Mouse (Mus musculus): ENCODE results near the gene Tcf25.

Tcf25 gene

GRCm38 (mm10) chr8:123373403-123374238 is at the start of gene Tcf25:
Gene Tcf25 (plus strand): TSS chr8:123373753.
- DNase-seq (ENCODE audit: low spot score), result peak; percentile 96

DNA sequence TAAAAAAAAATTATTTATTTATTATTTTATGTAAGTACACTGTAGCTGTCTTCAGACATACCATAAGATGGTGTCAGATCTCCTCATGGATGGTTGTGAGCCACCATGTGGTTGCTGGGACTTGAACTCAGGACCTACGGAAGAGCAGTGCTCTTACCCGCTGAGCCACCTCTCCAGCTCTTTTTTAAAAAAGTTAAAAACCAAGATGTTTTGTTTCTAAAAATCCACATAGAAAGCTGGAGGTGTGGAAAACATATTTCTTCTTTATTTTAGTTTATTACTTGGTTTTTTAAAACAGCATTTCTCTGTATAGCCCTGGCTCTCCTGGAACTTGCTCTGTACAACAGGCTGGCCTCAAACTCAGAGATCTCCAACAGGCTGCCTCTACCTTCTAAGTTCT is 45.0 kb upstream of the Tcf25 start:
- no peak for DNase-seq (ENCODE audit: low spot score)

GRCm38 (mm10) chr8:123329350-123329749 is 44.2 kb upstream of the Tcf25 start:
- DNase-seq (ENCODE audit: low spot score), result no peak

- DNase-seq (ENCODE audit: low spot score), result no peak
Measured at GRCm38 (mm10) chr8:123329961-123330360, 43.6 kb upstream of the Tcf25 start.

GRCm38 (mm10) chr8:123330701-123331100 is 42.9 kb upstream of the Tcf25 start:
- no peak for DNase-seq (ENCODE audit: low spot score)

GRCm38 (mm10) chr8:123331301-123331700 is 42.3 kb upstream of the Tcf25 start:
- DNase-seq (ENCODE audit: low spot score), result no peak

- DNase-seq (ENCODE audit: low spot score), result no peak
Measured at GRCm38 (mm10) chr8:123331810-123332209, 41.7 kb upstream of the Tcf25 start.

DNA sequence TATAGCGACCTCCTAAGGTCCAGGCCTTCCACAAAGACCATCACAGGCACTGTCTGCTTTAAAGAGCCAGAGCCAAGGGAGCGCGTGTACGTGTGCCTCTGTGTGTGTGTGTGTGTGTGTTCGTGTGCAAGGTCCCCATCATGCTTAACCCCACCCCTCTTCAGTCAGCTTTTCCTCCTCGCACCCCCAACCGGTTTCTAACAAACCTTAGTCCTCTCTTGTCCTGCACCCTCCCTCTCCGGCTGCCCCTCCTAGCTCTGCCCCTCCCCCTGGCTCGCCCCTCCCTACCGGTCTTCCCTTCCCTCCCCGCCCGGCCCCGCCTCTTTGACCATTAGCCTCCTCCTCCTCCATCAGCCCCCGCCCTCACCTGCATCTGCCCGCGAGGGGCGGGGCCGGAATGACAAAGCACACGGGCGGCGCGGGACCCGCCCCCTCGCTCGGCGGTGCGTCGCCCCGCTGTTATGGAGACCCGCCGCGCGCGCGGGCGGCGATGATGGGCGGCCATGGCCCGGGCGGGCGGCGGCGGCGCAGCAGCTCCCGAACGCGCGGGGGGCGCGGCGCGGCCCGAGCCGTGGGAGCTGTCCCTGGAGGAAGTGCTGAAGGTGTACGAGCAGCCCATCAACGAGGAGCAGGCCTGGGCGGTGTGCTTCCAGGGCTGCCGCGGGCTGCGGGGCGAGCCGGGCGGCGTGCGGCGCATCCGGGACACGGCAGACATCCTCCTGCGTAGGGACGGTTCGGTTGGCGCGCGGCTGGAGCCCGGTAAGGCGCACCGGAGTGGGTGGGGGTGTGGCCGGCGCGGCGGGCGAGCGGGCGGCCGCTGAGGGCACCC is 41.1 kb upstream of the Tcf25 start, which contains the start of gene Spire2:
Gene Spire2 (plus strand): TSS at position 452 of the 829 bp plus-strand sequence.
- peak; percentile 62 for DNase-seq (ENCODE audit: low spot score)

DNA sequence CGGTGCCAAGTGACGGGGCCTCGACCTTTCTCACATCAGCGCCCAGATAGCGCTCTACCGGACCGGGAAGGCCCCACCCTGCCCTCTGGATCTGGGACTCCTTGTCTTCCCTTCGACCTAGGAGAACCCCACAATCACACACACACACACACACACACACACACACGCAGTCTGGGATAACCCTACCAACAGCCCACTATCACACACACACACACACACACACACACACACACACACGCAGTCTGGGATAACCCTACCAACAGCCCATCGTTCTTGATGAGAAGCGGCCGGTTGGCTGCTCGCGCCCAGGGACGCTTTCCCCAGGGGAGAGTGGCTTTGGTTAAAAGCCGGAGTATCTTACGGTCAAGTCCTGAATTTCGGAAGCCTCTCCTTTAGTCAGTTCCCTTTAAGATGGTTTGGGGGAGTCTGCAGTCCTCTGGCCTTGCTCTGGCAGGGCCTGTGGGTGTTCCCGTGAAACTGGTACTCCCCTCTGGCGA is 40.4 kb upstream of the Tcf25 start:
- DNase-seq (ENCODE audit: low spot score), result no peak

GRCm38 (mm10) chr8:123333864-123334263 is 39.7 kb upstream of the Tcf25 start:
- peak; percentile 18 for DNase-seq (ENCODE audit: low spot score)

DNA sequence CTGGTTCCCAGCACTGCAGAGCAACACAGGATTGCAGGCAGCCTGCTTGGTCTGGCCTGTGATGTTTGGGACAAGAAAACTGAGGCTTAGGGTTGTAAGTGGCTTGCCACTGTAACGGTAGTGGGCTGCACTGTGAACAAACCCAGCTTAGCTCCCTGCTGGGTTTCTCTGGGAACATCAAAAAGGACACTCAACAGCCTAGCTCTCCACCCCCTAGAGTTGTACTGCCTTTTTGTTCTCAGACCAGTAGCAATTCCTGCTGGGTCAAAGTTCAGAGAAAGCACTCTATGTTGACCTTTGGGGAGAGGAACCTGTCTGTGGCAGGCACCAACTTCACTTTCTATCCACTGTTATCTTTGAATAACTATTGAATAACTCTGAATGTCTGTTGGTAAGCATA is 39.1 kb upstream of the Tcf25 start:
- no peak for DNase-seq (ENCODE audit: low spot score)

DNA sequence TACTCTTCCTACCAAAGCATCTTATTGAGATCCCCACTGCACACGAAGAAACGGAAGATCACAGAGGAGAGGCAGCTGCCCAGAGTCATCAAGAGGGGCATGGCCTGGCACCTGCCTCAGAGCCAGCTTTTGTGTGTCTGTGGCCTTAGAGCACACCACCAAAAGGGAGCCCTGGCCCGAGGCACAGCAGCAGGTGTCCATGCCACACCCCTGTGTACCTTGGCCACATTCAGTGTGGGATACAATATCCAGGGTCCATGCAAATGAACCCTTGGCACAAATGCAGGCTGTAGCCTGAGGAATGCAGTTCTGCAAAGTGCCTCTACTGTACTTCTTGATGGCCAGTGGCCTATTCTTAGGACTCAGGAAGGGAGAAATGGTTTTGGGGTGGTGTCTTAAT is 36.1 kb upstream of the Tcf25 start:
- no peak for DNase-seq (ENCODE audit: low spot score)

DNA sequence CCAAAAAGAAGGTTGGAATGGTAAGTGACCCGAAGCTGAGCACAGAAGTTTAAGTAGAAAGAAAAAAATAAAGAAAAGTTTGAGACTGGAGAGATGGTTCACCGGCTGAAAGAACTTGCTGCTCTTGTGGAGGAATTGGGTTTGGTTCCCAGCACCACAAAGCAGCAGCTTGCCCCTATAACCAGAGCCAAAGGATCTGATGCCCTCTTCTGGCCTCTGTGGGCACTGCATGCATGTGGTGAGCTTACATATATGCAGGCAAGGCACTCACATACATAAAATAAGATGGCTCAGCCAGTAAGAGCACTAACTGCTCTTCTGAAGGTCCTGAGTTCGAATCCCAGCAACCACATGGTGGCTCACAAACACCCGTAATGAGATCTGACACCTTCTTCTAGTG is 33.5 kb upstream of the Tcf25 start:
- no peak for DNase-seq (ENCODE audit: low spot score)

GRCm38 (mm10) chr8:123341040-123342015 is 32.2 kb upstream of the Tcf25 start:
- no peak for DNase-seq (ENCODE audit: low spot score)

- no peak for DNase-seq (ENCODE audit: low spot score)
Measured at GRCm38 (mm10) chr8:123342253-123342652, 31.3 kb upstream of the Tcf25 start.

GRCm38 (mm10) chr8:123342911-123343310 is 30.6 kb upstream of the Tcf25 start:
- DNase-seq (ENCODE audit: low spot score), result no peak

- DNase-seq (ENCODE audit: low spot score), result no peak
Measured at GRCm38 (mm10) chr8:123343422-123343821, 30.1 kb upstream of the Tcf25 start.

DNA sequence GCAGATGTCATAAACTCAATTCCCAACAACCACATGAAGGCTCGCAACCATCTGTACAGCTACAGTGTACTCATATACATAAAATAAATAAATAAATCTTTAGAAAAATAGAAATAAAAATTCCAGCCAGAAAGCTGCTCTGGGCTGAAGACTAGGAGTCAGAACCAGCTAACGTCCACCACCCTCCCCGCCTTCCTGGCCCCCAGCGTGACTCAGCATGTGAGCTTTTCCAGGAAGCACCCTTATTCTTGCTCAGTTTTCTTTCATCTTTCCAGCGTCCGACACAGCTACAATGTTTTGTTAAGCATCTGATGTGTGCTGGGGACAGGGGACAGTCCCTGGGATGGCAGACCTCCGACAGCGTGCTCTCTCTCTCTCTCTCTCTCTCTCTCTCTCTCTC is 28.4 kb upstream of the Tcf25 start:
- DNase-seq (ENCODE audit: low spot score), result no peak

GRCm38 (mm10) chr8:123345856-123346255 is 27.7 kb upstream of the Tcf25 start:
- no peak for DNase-seq (ENCODE audit: low spot score)

DNA sequence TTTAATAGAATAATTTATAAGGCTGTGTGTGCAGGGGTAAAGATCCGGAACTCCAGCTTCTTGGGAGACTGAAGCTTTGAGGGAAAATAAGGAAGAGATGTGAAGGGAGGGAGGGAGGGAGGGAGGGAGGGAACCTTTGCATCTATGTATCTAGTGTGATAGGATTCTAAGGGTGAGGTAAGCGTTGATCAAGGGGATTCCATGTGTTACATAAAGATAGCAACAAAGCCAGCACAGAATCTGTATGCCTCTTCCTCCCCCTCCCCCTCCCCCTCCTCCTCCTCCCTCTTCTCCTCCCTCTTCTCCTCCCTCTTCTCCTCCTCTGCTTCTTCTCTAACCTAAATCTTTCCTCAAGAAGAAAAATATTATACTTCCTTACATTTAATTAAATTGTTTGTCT is 26.3 kb upstream of the Tcf25 start:
- DNase-seq (ENCODE audit: low spot score), result no peak

DNA sequence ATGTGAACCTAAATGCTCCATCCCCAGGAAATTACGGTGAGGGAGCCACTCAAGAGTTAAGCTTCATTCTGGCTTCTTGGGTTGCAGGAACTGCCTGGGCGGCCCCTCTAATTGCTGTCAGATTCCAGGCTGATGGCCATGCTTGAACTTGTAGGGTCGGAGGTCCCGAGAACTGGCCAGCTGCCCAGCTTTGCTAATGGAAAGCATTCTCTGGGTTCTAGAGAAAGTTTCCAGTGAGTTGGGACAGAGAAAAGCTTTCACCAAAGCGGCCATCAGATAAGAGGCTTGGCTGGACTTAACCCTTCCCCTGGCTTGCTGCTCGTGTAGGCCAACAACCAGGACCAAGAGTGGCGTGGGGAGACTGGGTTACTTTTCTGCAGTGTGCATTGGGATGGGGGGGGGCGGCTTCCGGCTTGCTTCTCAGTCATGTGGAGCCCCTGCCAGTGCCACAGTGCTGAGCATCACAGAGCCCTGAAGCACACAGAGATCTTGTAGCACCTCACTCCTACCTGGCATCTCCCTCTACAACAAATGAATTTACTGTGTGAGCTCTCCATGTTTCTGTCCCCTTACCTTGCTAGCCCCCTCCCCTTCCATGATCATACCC is 25.2 kb upstream of the Tcf25 start:
- DNase-seq (ENCODE audit: low spot score), result no peak
